Mouse (Mus musculus) kidney, embryonic 15.5 days (tissue): Measurements from ENCODE around the gene Ckap4. TPM values are rescaled to one million over a fixed set of nuclear protein-coding genes. Genes with fewer than 3 reads are reported as not detected.
A peak's percentile ranks its signal among the peaks of the same experiment; 100 is the strongest.
"Not testable (repeated sequence)": the region's sequence is repeated elsewhere in the genome, so short reads cannot be mapped to it uniquely, and the experiment has no call there.

Experiments
- ATAC-seq: fragments of 200-750 bp; cut with Nextera tagmentation; replicated peaks from 2 replicates; pipeline ENCODE4 v1.8.0; 2017; ENCODE audit warnings: moderate TSS enrichment; ENCODE audit not compliant: low FRiP score
- H3K27ac ChIP-seq: fragments of 300-500 bp; sonication (generic); 2 replicates; pipeline ENCODE4 v1.5.1; 2015; ENCODE audit warnings: mild to moderate bottlenecking, inconsistent platforms
- H3K27me3 ChIP-seq: fragments of 300-500 bp; sonication (generic); 2 replicates; pipeline ENCODE4 v1.6.1; 2015; ENCODE audit warnings: inconsistent platforms
- H3K36me3 ChIP-seq: fragments of 300-500 bp; sonication (generic); 2 replicates; pipeline ENCODE4 v1.6.1; 2015; ENCODE audit warnings: inconsistent platforms
- H3K4me1 ChIP-seq: fragments of 300-500 bp; sonication (generic); 2 replicates; pipeline ENCODE4 v1.6.1; 2015; ENCODE audit warnings: inconsistent platforms
- H3K4me2 ChIP-seq: fragments of 300-500 bp; sonication (generic); 2 replicates; pipeline ENCODE4 v1.6.1; 2015; ENCODE audit warnings: moderate library complexity, mild to moderate bottlenecking, inconsistent platforms
- H3K4me3 ChIP-seq: fragments of 300-500 bp; sonication (generic); replicated peaks from 2 replicates; pipeline ENCODE4 v1.5.1; 2015; ENCODE audit warnings: mild to moderate bottlenecking, inconsistent platforms
- H3K9ac ChIP-seq: fragments of 300-500 bp; sonication (generic); 2 replicates; pipeline ENCODE4 v1.6.1; 2015; ENCODE audit warnings: mild to moderate bottlenecking, inconsistent platforms
- H3K9me3 ChIP-seq: fragments of 300-500 bp; sonication (generic); replicated peaks from 2 replicates; pipeline ENCODE4 v1.6.1; 2016; ENCODE audit warnings: inconsistent platforms
- WGBS: fragments of 180-500 bp; shearing (Covaris S2); methylation state at CpG from one replicate; pipeline ENCODE4 v1.1.7; 2015; ENCODE audit warnings: mixed read lengths; 5-methylcytosine and 5-hydroxymethylcytosine counted together
- polyA plus RNA-seq: library from polyadenylated mRNA; unstranded; fragments of >200 nt; fragmentation: Nextera tagmentation; extraction: Ambion mirVana; gene quantifications from 2 replicates; pipeline ENCODE4 v1.2.1, GENCODE M21; 2015

Gene Ckap4
- polyA plus RNA-seq, 1 experiment from 2014 or later = 89.9 TPM

GRCm38 (mm10) chr10:84523682-84524081 is 10.2 kb downstream of the Ckap4 start:
- Histone ChIP-seq H3K27me3 (no peaks in the 10 kb centered on the region), H3K27ac (no peak overlapping the region), H3K9ac (no peak overlapping the region), H3K4me1 (0 out of 2 replicates have a peak, but pooled peaks cover 4% of the 10 kb centered on the region), H3K4me3 (no peak overlapping the region), H3K36me3 (peaks cover 52% of the 10 kb centered on the region), H3K4me2 (no peak overlapping the region), H3K9me3 (no peaks in the 10 kb centered on the region)
- ATAC-seq = no peak
- 54% methylated on average over 10 of the region's 10 CpGs for WGBS

- no peak for ATAC-seq
- WGBS = 57% methylated on average over 11 of the region's 11 CpGs
These were observed 17.4 kb downstream of the Ckap4 start for GRCm38 (mm10) chr10:84516414-84516927.

GRCm38 (mm10) chr10:84515980-84516379 is 17.9 kb downstream of the Ckap4 start:
- not testable (repeated sequence) for H3K4me2 ChIP-seq, H3K9me3 ChIP-seq, H3K27me3 ChIP-seq, H3K4me3 ChIP-seq, H3K36me3 ChIP-seq, H3K27ac ChIP-seq, H3K9ac ChIP-seq, H3K4me1 ChIP-seq, ATAC-seq
- WGBS = 63% methylated on average over 1 of the region's 1 CpGs

More at GRCm38 (mm10) chr10:84516414-84516927, 17.4 kb downstream of the Ckap4 start:
- H3K27ac ChIP-seq = no peak overlapping the region
- H3K4me2 ChIP-seq = no peak overlapping the region
- no peaks in the 10 kb centered on the region for H3K9me3 ChIP-seq
- no peaks in the 10 kb centered on the region for H3K27me3 ChIP-seq
- H3K36me3 ChIP-seq = no peaks in the 10 kb centered on the region
- 0 out of 2 replicates have a peak, but pooled peaks cover 6% of the 10 kb centered on the region for H3K4me1 ChIP-seq
- no peak overlapping the region for H3K4me3 ChIP-seq
- no peak overlapping the region for H3K9ac ChIP-seq

GRCm38 (mm10) chr10:84515512-84515950 is 18.3 kb downstream of the Ckap4 start:
- 27% methylated on average over 3 of the region's 3 CpGs for WGBS
- H3K4me1 ChIP-seq = 0 out of 2 replicates have a peak, but pooled peaks cover 6% of the 10 kb centered on the region
- no peak overlapping the region for H3K4me3 ChIP-seq
- H3K9me3 ChIP-seq = no peaks in the 10 kb centered on the region
- H3K27ac ChIP-seq = no peak overlapping the region
- ATAC-seq = peak; percentile 62
- H3K27me3 ChIP-seq = no peaks in the 10 kb centered on the region
- no peak overlapping the region for H3K9ac ChIP-seq
- no peaks in the 10 kb centered on the region for H3K36me3 ChIP-seq
- no peak overlapping the region for H3K4me2 ChIP-seq

- no peak for ATAC-seq
- 0 out of 2 replicates have a peak, but pooled peaks cover 6% of the 10 kb centered on the region for H3K4me1 ChIP-seq
These were observed 19.8 kb downstream of the Ckap4 start for GRCm38 (mm10) chr10:84514038-84514578.

GRCm38 (mm10) chr10:84512766-84513165 is 21.1 kb downstream of the Ckap4 start:
- Histone ChIP-seq H3K36me3 (no peaks in the 10 kb centered on the region), H3K9me3 (no peaks in the 10 kb centered on the region), H3K27me3 (no peaks in the 10 kb centered on the region), H3K4me3 (no peak overlapping the region), H3K27ac (no peak overlapping the region), H3K4me2 (no peak overlapping the region), H3K4me1 (0 out of 2 replicates have a peak, but pooled peaks cover 6% of the 10 kb centered on the region), H3K9ac (no peak overlapping the region)
- ATAC-seq = no peak

More at GRCm38 (mm10) chr10:84514038-84514578, 19.8 kb downstream of the Ckap4 start:
- Histone ChIP-seq H3K27ac (no peak overlapping the region), H3K36me3 (no peaks in the 10 kb centered on the region), H3K4me3 (no peak overlapping the region), H3K27me3 (no peaks in the 10 kb centered on the region), H3K9me3 (no peaks in the 10 kb centered on the region), H3K4me2 (no peak overlapping the region), H3K9ac (no peak overlapping the region)
- whole genome bisulfite sequencing = 35% methylated on average over 5 of the region's 5 CpGs

GRCm38 (mm10) chr10:84508603-84509002 is 25.3 kb downstream of the Ckap4 start:
- no peaks in the 10 kb centered on the region for H3K4me1 ChIP-seq
- WGBS = 83% methylated on average over 1 of the region's 1 CpGs
- no peak for ATAC-seq
- H3K27me3 ChIP-seq = no peaks in the 10 kb centered on the region
- H3K9ac ChIP-seq = no peak overlapping the region
- H3K4me2 ChIP-seq = no peak overlapping the region
- H3K27ac ChIP-seq = no peak overlapping the region
- no peak overlapping the region for H3K4me3 ChIP-seq
- no peaks in the 10 kb centered on the region for H3K9me3 ChIP-seq
- no peaks in the 10 kb centered on the region for H3K36me3 ChIP-seq

- WGBS = 12% methylated on average over 2 of the region's 2 CpGs
- Histone ChIP-seq H3K9ac (no peak overlapping the region), H3K4me2 (no peak overlapping the region), H3K9me3 (no peaks in the 10 kb centered on the region), H3K27ac (no peak overlapping the region), H3K4me3 (no peak overlapping the region), H3K4me1 (no peaks in the 10 kb centered on the region; the same call in 1 of the 2 replicates), H3K27me3 (no peaks in the 10 kb centered on the region), H3K36me3 (no peaks in the 10 kb centered on the region)
- ATAC-seq = peak; percentile 33; the same call in 1 of the 2 replicates
These were observed 35.0 kb downstream of the Ckap4 start for GRCm38 (mm10) chr10:84498867-84499266.

- Histone ChIP-seq H3K27me3 (no peaks in the 10 kb centered on the region), H3K9ac (no peak overlapping the region)
These were observed 37.1 kb downstream of the Ckap4 start for GRCm38 (mm10) chr10:84496805-84497204.

GRCm38 (mm10) chr10:84494432-84494831 is 39.4 kb downstream of the Ckap4 start:
- Histone ChIP-seq H3K36me3 (no peaks in the 10 kb centered on the region), H3K27me3 (no peaks in the 10 kb centered on the region), H3K27ac (no peak overlapping the region), H3K9me3 (no peaks in the 10 kb centered on the region), H3K4me1 (no peaks in the 10 kb centered on the region; the same call in 1 of the 2 replicates), H3K4me2 (no peak overlapping the region), H3K4me3 (no peak overlapping the region), H3K9ac (no peak overlapping the region)
- WGBS = 74% methylated on average over 7 of the region's 7 CpGs
- ATAC-seq = no peak

More at GRCm38 (mm10) chr10:84496805-84497204, 37.1 kb downstream of the Ckap4 start:
- Histone ChIP-seq H3K36me3 (no peaks in the 10 kb centered on the region), H3K4me1 (no peaks in the 10 kb centered on the region; the same call in 1 of the 2 replicates), H3K4me2 (no peak overlapping the region), H3K9me3 (no peaks in the 10 kb centered on the region), H3K4me3 (no peak overlapping the region), H3K27ac (no peak overlapping the region)
- ATAC-seq = no peak
- WGBS = 45% methylated on average over 2 of the region's 2 CpGs

GRCm38 (mm10) chr10:84490115-84490514 is 43.7 kb downstream of the Ckap4 start:
- 76% methylated on average over 5 of the region's 5 CpGs for WGBS
- no peak for ATAC-seq
- Histone ChIP-seq H3K36me3 (no peaks in the 10 kb centered on the region), H3K4me2 (no peak overlapping the region), H3K4me1 (no peaks in the 10 kb centered on the region), H3K9me3 (no peaks in the 10 kb centered on the region), H3K9ac (no peak overlapping the region), H3K27ac (no peak overlapping the region), H3K4me3 (no peak overlapping the region), H3K27me3 (no peaks in the 10 kb centered on the region)

GRCm38 (mm10) chr10:84488315-84488714 is 45.5 kb downstream of the Ckap4 start:
- H3K9ac ChIP-seq = no peak overlapping the region
- ATAC-seq = 0 out of 2 replicates have a peak, but pooled peaks have one; percentile 47
- H3K4me3 ChIP-seq = no peak overlapping the region

More at GRCm38 (mm10) chr10:84488315-84488714, 45.5 kb downstream of the Ckap4 start:
- no peak overlapping the region for H3K4me2 ChIP-seq
- 49% methylated on average over 6 of the region's 6 CpGs for WGBS
- no peak overlapping the region for H3K27ac ChIP-seq
- H3K9me3 ChIP-seq = no peaks in the 10 kb centered on the region
- H3K27me3 ChIP-seq = no peaks in the 10 kb centered on the region
- H3K36me3 ChIP-seq = no peaks in the 10 kb centered on the region
- no peaks in the 10 kb centered on the region for H3K4me1 ChIP-seq
